Mouse (Mus musculus) hindbrain, embryonic 10.5 days (tissue): ENCODE measurements around the gene Ttbk2. TPM values are rescaled to one million over a fixed set of nuclear protein-coding genes. Genes with fewer than 3 reads are reported as not detected.

Experiments used
- DNase-seq: peaks from one replicate; pipeline ENCODE4 v3.0.0-alpha.2; 2017; ENCODE audit warnings: low spot score
- H3K27ac ChIP-seq: fragments of 300-500 bp; sonication (generic); 2 replicates; pipeline ENCODE4 v1.5.1; 2016; ENCODE audit warnings: mild to moderate bottlenecking, moderate library complexity
- H3K27me3 ChIP-seq: fragments of 300-500 bp; sonication (generic); 2 replicates; pipeline ENCODE4 v1.6.1; 2016; ENCODE audit warnings: mild to moderate bottlenecking; ENCODE audit not compliant: poor library complexity, insufficient read depth, severe bottlenecking
- H3K36me3 ChIP-seq: fragments of 300-500 bp; sonication (generic); 2 replicates; pipeline ENCODE4 v1.6.1; 2016; ENCODE audit warnings: mild to moderate bottlenecking, moderate library complexity
- H3K4me1 ChIP-seq: fragments of 300-500 bp; sonication (generic); replicated peaks from 2 replicates; pipeline ENCODE4 v1.6.1; 2016; ENCODE audit warnings: mild to moderate bottlenecking
- H3K4me3 ChIP-seq: fragments of 300-500 bp; sonication (generic); 2 replicates; pipeline ENCODE4 v1.5.1; 2016; ENCODE audit warnings: mild to moderate bottlenecking, moderate library complexity
- H3K9me3 ChIP-seq: fragments of 300-500 bp; sonication (generic); 2 replicates; pipeline ENCODE4 v1.6.1; 2016; ENCODE audit warnings: mild to moderate bottlenecking, moderate library complexity
- WGBS: fragments of 180-500 bp; shearing (Covaris S2); methylation state at CpG from one replicate; pipeline ENCODE4 v1.1.7; 2016; 5-methylcytosine and 5-hydroxymethylcytosine counted together
- polyA plus RNA-seq: library from polyadenylated mRNA; unstranded; fragments of >200 nt; fragmentation: Nextera tagmentation; extraction: Ambion mirVana; gene quantifications from 2 replicates; pipeline ENCODE4 v1.2.1, GENCODE M21; 2016

The Ttbk2 gene
- polyA plus RNA-seq, result 4.9 and 5.6 TPM in 2 replicates

- Histone ChIP-seq H3K27ac (peak within 1 kb of the TSS; percentile 91), H3K9me3 (no peaks in the 10 kb centered on the region), H3K4me3 (peak within 1 kb of the TSS; percentile 87), H3K4me1 (peaks cover 24% of the 10 kb centered on the region), H3K36me3 (no peaks in the 10 kb centered on the region), H3K27me3 (no peaks in the 10 kb centered on the region)
- under 1% methylated on average over 39 of the region's 39 CpGs for WGBS
- DNase-seq, result peak; percentile 98
Measured at GRCm38 (mm10) chr2:120850424-120851082, at the start of gene Ttbk2. Gene Ttbk2 (minus strand): TSS chr2:120850604.

DNA sequence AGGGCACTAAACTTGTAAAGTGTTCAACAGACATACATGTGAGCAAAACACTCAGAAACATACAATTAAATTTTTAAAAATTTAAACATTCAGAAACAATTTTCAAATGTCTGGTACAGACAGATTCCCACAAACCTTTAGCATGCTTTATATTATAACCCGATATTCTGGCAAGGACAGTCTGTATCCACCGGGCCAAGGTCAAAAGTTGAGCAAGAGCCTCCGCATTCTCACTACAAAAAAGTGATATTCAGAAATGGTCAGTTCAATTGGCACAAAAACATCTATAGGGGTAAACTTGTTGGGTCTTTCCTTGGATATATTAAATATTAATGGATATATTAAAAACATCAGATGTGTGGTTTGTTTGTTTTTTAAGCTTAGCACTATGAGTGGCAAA, 46.0 kb upstream of the Ttbk2 start:
- Histone ChIP-seq H3K4me3 (no peak overlapping the region), H3K27ac (no peak overlapping the region), H3K9me3 (no peaks in the 10 kb centered on the region), H3K27me3 (no peaks in the 10 kb centered on the region), H3K4me1 (no peaks in the 10 kb centered on the region), H3K36me3 (peaks cover 95% of the 10 kb centered on the region)
- 95% methylated on average over 3 of the region's 3 CpGs for WGBS
- no peak for DNase-seq

DNA sequence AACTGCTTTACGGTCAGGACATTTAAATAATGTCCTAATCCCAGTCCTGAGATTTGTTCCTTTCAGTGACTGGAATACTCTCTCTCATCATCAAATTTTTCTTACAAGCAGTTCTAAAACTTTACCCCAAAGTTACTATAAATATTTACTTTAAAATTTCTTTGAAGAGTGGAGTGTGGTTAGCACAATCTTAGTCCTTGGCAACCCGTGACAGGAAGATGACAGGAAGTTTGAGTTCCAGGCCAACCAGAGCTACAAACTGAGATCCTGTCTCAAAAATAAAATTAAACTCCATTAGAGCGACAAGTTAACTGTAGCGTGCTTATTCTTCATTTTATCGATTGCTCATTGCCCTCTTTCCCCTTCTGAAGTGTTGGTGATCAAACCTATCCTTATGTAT, 37.2 kb upstream of the Ttbk2 start:
- 93% methylated on average over 5 of the region's 5 CpGs for WGBS
- Histone ChIP-seq H3K4me3 (no peak overlapping the region), H3K9me3 (no peaks in the 10 kb centered on the region), H3K4me1 (no peaks in the 10 kb centered on the region), H3K36me3 (peaks cover 80% of the 10 kb centered on the region), H3K27ac (no peak overlapping the region), H3K27me3 (no peaks in the 10 kb centered on the region)
- no peak for DNase-seq

DNA sequence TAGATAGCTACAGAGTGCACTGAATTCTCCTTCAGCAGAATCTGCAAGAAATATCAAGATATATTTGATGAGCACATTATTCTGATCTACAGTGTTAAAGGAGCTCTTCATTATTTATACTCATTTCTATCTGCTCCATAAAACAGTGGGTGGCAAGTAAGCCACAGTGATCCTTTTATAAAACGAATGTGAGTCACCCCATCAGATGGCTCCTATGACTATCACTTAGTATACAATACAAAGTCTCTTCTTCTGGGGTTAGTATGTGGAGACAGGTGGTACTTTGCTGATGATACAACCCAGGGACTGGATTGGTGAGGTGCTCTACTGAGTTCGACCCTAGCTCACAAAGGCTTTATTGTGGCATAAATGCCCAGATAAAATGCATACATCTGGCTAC, 22.8 kb upstream of the Ttbk2 start:
- 89% methylated on average over 2 of the region's 2 CpGs for WGBS

DNA sequence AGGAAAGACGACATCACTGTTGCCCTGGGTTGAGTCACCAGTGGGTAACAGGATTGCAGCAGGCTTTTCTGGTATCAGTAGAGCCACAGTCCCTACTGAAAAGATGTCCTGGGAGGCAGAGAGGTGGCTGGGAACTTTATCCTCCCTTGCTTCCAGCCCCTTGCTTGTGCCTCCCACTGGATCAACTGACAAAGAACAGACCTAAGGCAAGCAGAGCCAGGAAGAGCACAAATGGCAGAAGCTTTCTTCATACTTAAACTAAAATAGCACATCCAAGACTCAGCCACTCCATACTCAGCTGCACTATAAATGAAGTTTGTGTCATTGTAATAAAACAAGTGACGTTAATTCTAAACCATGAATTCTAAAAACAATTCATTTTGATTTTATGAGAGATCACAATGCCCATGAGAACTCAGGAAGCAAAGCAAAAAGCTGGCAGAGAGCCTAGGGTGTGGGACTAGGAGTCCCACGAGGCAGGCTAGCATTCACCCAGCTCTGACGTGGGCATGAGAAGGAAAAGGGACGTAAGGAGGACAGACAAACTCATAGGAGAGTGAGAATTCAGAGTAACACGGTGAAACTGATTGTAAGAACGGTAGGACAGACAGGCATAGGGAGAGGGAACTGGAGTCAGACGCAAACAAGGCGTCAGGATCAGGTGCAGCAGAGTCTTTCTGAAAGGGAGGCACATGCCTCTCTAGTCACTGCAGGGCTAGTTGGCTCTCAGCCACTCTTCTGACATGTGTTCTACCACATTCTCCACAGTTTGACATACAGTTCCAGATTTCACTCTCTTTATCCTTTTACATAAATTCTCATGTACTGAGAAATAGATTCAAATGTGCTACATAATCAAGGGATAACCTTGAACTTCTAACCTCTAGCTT, 21.3 kb upstream of the Ttbk2 start:
- WGBS, result 91% methylated on average over 9 of the region's 9 CpGs
- H3K27me3 ChIP-seq, result no peaks in the 10 kb centered on the region
- H3K36me3 ChIP-seq, result peaks cover 88% of the 10 kb centered on the region
- H3K9me3 ChIP-seq, result no peaks in the 10 kb centered on the region
- DNase-seq, result no peak
- no peaks in the 10 kb centered on the region for H3K4me1 ChIP-seq
- no peak overlapping the region for H3K4me3 ChIP-seq
- no peak overlapping the region for H3K27ac ChIP-seq

More for the DNA sequence above, 22.8 kb upstream of the Ttbk2 start:
- H3K27ac ChIP-seq, result no peak overlapping the region
- no peak overlapping the region for H3K4me3 ChIP-seq
- H3K27me3 ChIP-seq, result no peaks in the 10 kb centered on the region
- H3K4me1 ChIP-seq, result no peaks in the 10 kb centered on the region
- H3K36me3 ChIP-seq, result peaks cover 85% of the 10 kb centered on the region
- no peaks in the 10 kb centered on the region for H3K9me3 ChIP-seq
- no peak for DNase-seq

DNA sequence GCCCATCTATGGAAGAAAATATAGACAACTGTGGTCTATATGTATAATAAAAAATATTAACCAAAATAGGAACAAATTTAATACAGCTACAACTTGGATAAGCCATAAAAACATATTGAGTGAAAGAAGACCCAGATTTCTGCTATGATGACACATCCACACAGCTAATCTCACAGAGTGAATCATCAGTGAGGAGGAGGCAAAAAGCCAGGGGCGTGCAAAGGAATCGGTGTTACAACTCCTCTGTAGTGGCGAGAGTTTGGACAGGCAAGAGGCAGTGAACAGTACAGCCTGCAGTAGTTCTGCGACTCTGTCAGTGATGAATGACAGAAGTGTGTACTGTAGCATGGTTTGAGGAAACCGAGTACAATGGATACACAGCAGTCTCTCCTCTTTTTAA, 16.9 kb upstream of the Ttbk2 start:
- Histone ChIP-seq H3K27me3 (no peaks in the 10 kb centered on the region), H3K4me1 (no peaks in the 10 kb centered on the region), H3K27ac (no peak overlapping the region), H3K9me3 (no peaks in the 10 kb centered on the region), H3K4me3 (no peak overlapping the region), H3K36me3 (peaks cover 90% of the 10 kb centered on the region)
- WGBS, result 95% methylated on average over 5 of the region's 5 CpGs
- no peak for DNase-seq

DNA sequence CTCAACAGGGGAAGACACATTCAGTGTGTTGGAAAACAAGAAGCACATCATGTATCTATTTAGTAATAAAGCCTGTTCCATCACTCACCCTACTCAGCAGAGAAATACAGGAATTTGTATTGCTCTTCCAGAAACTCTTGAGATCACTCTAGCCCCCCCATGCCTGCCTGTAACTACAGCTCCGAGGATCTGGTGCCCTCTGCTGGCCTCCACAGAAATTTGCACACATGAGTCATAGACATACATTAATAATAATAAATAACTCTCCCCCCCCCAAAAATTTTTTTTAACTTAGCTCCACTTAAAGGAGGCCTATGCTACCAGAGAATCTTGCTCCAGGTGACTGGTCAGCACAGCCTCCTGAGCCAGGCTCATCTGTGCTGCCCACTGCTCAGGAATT, 16.2 kb upstream of the Ttbk2 start:
- no peaks in the 10 kb centered on the region for H3K27me3 ChIP-seq
- WGBS, result 38% methylated on average over 1 of the region's 1 CpGs
- no peaks in the 10 kb centered on the region for H3K4me1 ChIP-seq
- DNase-seq, result peak; percentile 9
- no peak overlapping the region for H3K27ac ChIP-seq
- no peaks in the 10 kb centered on the region for H3K9me3 ChIP-seq
- no peak overlapping the region for H3K4me3 ChIP-seq
- peaks cover 90% of the 10 kb centered on the region for H3K36me3 ChIP-seq

DNA sequence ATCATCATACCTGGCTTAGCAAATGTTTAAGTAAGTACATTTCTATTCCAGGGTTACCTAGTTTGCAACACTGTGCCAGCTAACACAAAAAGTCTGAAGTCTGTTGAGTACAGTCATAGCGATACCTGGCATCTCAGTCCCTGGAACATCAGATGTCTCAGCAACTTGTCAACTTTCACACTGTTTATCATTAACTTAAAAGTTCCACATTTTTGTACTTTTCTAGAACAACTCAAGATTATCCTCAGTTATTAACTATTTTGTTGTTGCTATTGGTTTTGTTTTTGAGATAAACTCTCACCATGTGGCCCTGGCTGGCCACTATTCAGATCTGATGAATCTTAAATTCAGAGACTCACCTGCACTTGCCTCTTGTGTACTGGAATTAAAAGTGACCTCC, 13.0 kb upstream of the Ttbk2 start:
- H3K36me3 ChIP-seq, result peaks cover 89% of the 10 kb centered on the region
- no peaks in the 10 kb centered on the region for H3K27me3 ChIP-seq
- H3K4me1 ChIP-seq, result no peaks in the 10 kb centered on the region
- H3K27ac ChIP-seq, result no peak overlapping the region
- no peaks in the 10 kb centered on the region for H3K9me3 ChIP-seq
- DNase-seq, result no peak
- H3K4me3 ChIP-seq, result no peak overlapping the region
- 100% methylated on average over 1 of the region's 1 CpGs for whole genome bisulfite sequencing

DNA sequence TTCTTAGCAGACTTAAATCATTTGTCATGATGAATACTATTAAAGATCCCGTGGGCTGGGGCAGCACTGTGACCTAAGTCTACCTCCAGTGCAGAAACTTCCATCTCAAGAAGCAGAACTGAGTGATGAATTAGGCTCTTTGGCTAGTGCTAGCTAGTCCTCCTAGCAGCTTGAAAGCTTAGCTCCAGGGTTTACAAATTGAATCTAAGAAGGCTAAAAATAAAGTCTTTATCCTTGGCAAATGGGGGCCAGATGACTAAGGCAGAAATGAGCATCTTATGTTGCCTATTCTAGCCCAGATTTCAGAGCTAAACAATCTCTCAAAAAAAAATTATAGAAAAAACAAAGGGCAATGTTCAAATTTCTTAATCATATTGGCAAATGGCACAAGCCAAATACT, 10.3 kb upstream of the Ttbk2 start:
- Histone ChIP-seq H3K36me3 (peaks cover 62% of the 10 kb centered on the region), H3K27ac (no peak overlapping the region), H3K4me1 (no peaks in the 10 kb centered on the region), H3K9me3 (no peaks in the 10 kb centered on the region), H3K4me3 (no peak overlapping the region), H3K27me3 (no peaks in the 10 kb centered on the region)
- 88% methylated on average over 1 of the region's 1 CpGs for WGBS
- no peak for DNase-seq

DNA sequence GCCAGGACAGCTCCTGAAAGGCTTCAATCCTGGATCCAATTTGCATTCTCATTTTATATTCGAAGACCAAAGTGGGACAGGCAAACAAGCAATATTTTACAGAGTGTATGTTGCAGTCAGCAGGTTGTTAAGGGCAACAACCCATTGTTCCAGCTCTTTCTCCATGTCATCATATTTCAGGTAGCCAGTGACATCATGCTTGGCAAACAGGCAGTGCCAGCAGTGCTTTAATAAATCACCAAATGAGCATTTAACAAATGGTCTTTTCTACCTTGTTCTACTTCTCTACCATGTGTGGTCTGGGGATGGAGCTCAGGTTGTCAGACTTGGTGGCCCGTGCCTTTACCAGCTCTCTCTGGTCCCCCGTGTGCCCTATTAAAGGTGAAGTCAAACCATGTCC, 7.7 kb upstream of the Ttbk2 start:
- no peak for DNase-seq
- WGBS, result 91% methylated on average over 3 of the region's 3 CpGs
- peaks cover 37% of the 10 kb centered on the region for H3K36me3 ChIP-seq

GRCm38 (mm10) chr2:120853151-120853550, 2.7 kb upstream of the Ttbk2 start:
- no peak for DNase-seq
- Histone ChIP-seq H3K4me1 (peaks cover 18% of the 10 kb centered on the region), H3K27ac (no peak overlapping the region), H3K9me3 (no peaks in the 10 kb centered on the region), H3K27me3 (no peaks in the 10 kb centered on the region), H3K36me3 (no peaks in the 10 kb centered on the region), H3K4me3 (no peak overlapping the region)
- WGBS, result 80% methylated on average over 3 of the region's 3 CpGs

More for the DNA sequence above, 7.7 kb upstream of the Ttbk2 start:
- H3K4me1 ChIP-seq, result no peaks in the 10 kb centered on the region
- no peak overlapping the region for H3K4me3 ChIP-seq
- H3K27ac ChIP-seq, result no peak overlapping the region
- H3K27me3 ChIP-seq, result no peaks in the 10 kb centered on the region
- H3K9me3 ChIP-seq, result no peaks in the 10 kb centered on the region

DNA sequence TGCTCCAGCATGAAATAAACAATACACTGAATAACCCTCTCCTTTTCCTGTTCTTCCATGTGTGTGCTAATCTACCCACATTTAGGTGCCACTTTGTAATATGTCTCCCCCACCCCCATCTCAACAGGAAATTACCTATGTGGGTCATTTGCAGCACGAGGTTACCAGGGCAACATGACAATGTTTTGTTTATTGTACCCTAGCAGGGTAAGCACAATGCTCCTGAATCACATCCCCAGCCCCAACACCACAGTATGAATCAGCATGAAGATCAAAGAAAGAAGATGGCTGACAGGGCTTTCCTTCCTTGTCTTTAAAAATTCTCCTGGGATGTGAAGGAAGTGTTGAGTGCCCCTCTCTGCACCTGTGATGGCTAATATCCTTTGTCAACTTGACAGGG, 2.2 kb upstream of the Ttbk2 start:
- no peak overlapping the region for H3K4me3 ChIP-seq
- WGBS, result 57% methylated on average over 1 of the region's 1 CpGs
- no peaks in the 10 kb centered on the region for H3K36me3 ChIP-seq
- no peaks in the 10 kb centered on the region for H3K27me3 ChIP-seq
- DNase-seq, result no peak
- H3K9me3 ChIP-seq, result no peaks in the 10 kb centered on the region
- no peak overlapping the region for H3K27ac ChIP-seq
- H3K4me1 ChIP-seq, result peaks cover 23% of the 10 kb centered on the region
